Mouse (Mus musculus) MEL (cell line): ENCODE data around the gene Gm20388. TPM values are rescaled to one million over a fixed set of nuclear protein-coding genes. Genes with fewer than 3 reads are reported as not detected.

Source experiments
- DNase-seq: peaks from one replicate; pipeline ENCODE4 v3.0.0; 2011; ENCODE audit warnings: low read depth, low spot score
- H3K27ac ChIP-seq: 2 replicates; pipeline ENCODE4 v1.5.1; 2012; ENCODE audit warnings: low read depth, mild to moderate bottlenecking, control low read depth, low read length, moderate library complexity; ENCODE audit not compliant: control insufficient read depth
- H3K27me3 ChIP-seq, 2 experiments: fragments of 150-350 bp in 1 of 2; sonication (generic) in 1 of 2; 2 replicates each; pipeline ENCODE4 v1.6.1; 2012; ENCODE audit warnings: low read length in 2 of 2, mild to moderate bottlenecking in 2 of 2, improper control_type of control experiment in 1 of 2, moderate library complexity in 1 of 2; ENCODE audit not compliant: insufficient read depth in 2 of 2, control insufficient read depth in 1 of 2
- H3K36me3 ChIP-seq, 2 experiments: 2 replicates each; pipeline ENCODE4 v1.6.1; 2012 to 2014; ENCODE audit warnings: low read length in 2 of 2, improper control_type of control experiment in 1 of 2, inconsistent platforms in 1 of 2, mild to moderate bottlenecking in 1 of 2; ENCODE audit not compliant: insufficient read depth in 2 of 2, control insufficient read depth in 1 of 2
- H3K4me1 ChIP-seq, 2 experiments: fragments of 150-350 bp in 1 of 2; sonication (generic) in 1 of 2; 2 replicates each; pipeline ENCODE4 v1.6.1; 2012; ENCODE audit warnings: low read length in 2 of 2, improper control_type of control experiment in 1 of 2, mild to moderate bottlenecking in 1 of 2; ENCODE audit not compliant: insufficient read depth in 2 of 2, control insufficient read depth in 1 of 2
- H3K4me3 ChIP-seq, 2 experiments: fragments of 150-350 bp in 1 of 2; sonication (generic) in 1 of 2; 2 replicates each; pipeline ENCODE4 v1.5.1; 2012; ENCODE audit warnings: low read depth in 2 of 2, low read length in 2 of 2, mild to moderate bottlenecking in 2 of 2, moderate library complexity in 2 of 2, control low read depth in 1 of 2, improper control_type of control experiment in 1 of 2; ENCODE audit not compliant: control insufficient read depth in 1 of 2, insufficient read depth in 1 of 2
- H3K79me2 ChIP-seq: 2 replicates; pipeline ENCODE4 v1.6.1; 2012; ENCODE audit warnings: mild to moderate bottlenecking, low read length, moderate library complexity; ENCODE audit not compliant: control insufficient read depth, poor library complexity, insufficient read depth
- H3K9ac ChIP-seq: 2 replicates; pipeline ENCODE4 v1.6.1; 2012; ENCODE audit warnings: low read depth, mild to moderate bottlenecking, control low read depth, low read length, moderate library complexity; ENCODE audit not compliant: control insufficient read depth, poor library complexity, severe bottlenecking
- H3K9me3 ChIP-seq: fragments of 150-350 bp; sonication (generic); replicated peaks from 2 replicates; pipeline ENCODE4 v1.6.1; 2012; ENCODE audit warnings: mild to moderate bottlenecking, low read length, improper control_type of control experiment, moderate library complexity; ENCODE audit not compliant: insufficient read depth
- CHD2 ChIP-seq: IDR thresholded peaks from 2 replicates; pipeline ENCODE4 v1.6.1; 2011; ENCODE audit warnings: low read length, improper control_type of control experiment
- CTCF ChIP-seq, 3 experiments: IDR thresholded peaks in 2 of 3; conservative IDR thresholded peaks in 1 of 3; 2 replicates each; pipeline ENCODE4 v1.5.1; 2011 to 2012; ENCODE audit warnings: low read length in 3 of 3, low read depth in 2 of 3, mild to moderate bottlenecking in 2 of 3, improper control_type of control experiment in 1 of 3, inconsistent platforms in 1 of 3, mixed read lengths in 1 of 3, moderate library complexity in 1 of 3; ENCODE audit not compliant: control insufficient read depth in 1 of 3, insufficient read depth in 1 of 3, poor library complexity in 1 of 3, severe bottlenecking in 1 of 3
- ELF1 ChIP-seq: IDR thresholded peaks from 2 replicates; pipeline ENCODE4 v1.6.1; 2014; ENCODE audit warnings: low read depth, mild to moderate bottlenecking, inconsistent platforms, low read length, improper control_type of control experiment, moderate library complexity
- ETS1 ChIP-seq: IDR thresholded peaks from 2 replicates; pipeline ENCODE4 v1.6.1; 2012; ENCODE audit warnings: low read depth, mild to moderate bottlenecking, inconsistent platforms, low read length, improper control_type of control experiment, moderate library complexity
- GABPA ChIP-seq: IDR thresholded peaks from 2 replicates; pipeline ENCODE4 v1.6.1; 2012; ENCODE audit warnings: low read depth, mild to moderate bottlenecking, inconsistent platforms, low read length, improper control_type of control experiment, moderate library complexity
- GATA1 ChIP-seq: IDR thresholded peaks from 2 replicates; pipeline ENCODE4 v1.6.1; 2011; ENCODE audit warnings: low read depth, low read length, improper control_type of control experiment
- HCFC1 ChIP-seq: IDR thresholded peaks from 2 replicates; pipeline ENCODE4 v1.6.1; 2012; ENCODE audit warnings: low read depth, mild to moderate bottlenecking, inconsistent platforms, low read length, improper control_type of control experiment, moderate library complexity
- MAX ChIP-seq: IDR thresholded peaks from 2 replicates; pipeline ENCODE4 v1.6.1; 2011; ENCODE audit warnings: low read length, improper control_type of control experiment
- MAZ ChIP-seq: IDR thresholded peaks from 2 replicates; pipeline ENCODE4 v1.6.1; 2012; ENCODE audit warnings: low read depth, mild to moderate bottlenecking, inconsistent platforms, low read length, improper control_type of control experiment
- MXI1 ChIP-seq: IDR thresholded peaks from 2 replicates; pipeline ENCODE4 v1.6.1; 2011; ENCODE audit warnings: mild to moderate bottlenecking, low read depth, low read length, improper control_type of control experiment
- MYC ChIP-seq: IDR thresholded peaks from 2 replicates; pipeline ENCODE4 v1.6.1; 2011; ENCODE audit warnings: low read depth, mild to moderate bottlenecking, low read length, improper control_type of control experiment, moderate library complexity
- NRF1 ChIP-seq: IDR thresholded peaks from 2 replicates; pipeline ENCODE4 v1.6.1; 2014; ENCODE audit warnings: low read depth, mild to moderate bottlenecking, inconsistent platforms, low read length, improper control_type of control experiment, moderate library complexity; ENCODE audit not compliant: poor library complexity, insufficient read depth, severe bottlenecking
- POLR2A ChIP-seq, 2 experiments: IDR thresholded peaks; 2 replicates each; pipeline ENCODE4 v1.6.1; 2011 to 2012; ENCODE audit warnings: low read length in 2 of 2, mild to moderate bottlenecking in 2 of 2, control low read depth in 1 of 2, improper control_type of control experiment in 1 of 2, low read depth in 1 of 2, moderate library complexity in 1 of 2; ENCODE audit not compliant: control insufficient read depth in 1 of 2, insufficient read depth in 1 of 2, poor library complexity in 1 of 2
- POLR2AphosphoS2 ChIP-seq: IDR thresholded peaks from 2 replicates; pipeline ENCODE4 v1.6.1; 2011; ENCODE audit warnings: low read length, improper control_type of control experiment
- RAD21 ChIP-seq: IDR thresholded peaks from 2 replicates; pipeline ENCODE4 v1.6.1; 2011; ENCODE audit warnings: mild to moderate bottlenecking, low read depth, low read length, improper control_type of control experiment
- SIN3A ChIP-seq: IDR thresholded peaks from 2 replicates; pipeline ENCODE4 v1.6.1; 2012; ENCODE audit warnings: low read length, improper control_type of control experiment, inconsistent platforms
- TAL1 ChIP-seq: IDR thresholded peaks from 2 replicates; pipeline ENCODE4 v1.6.1; 2012; ENCODE audit warnings: mild to moderate bottlenecking, inconsistent platforms, low read length, moderate library complexity, mixed read lengths
- ZKSCAN1 ChIP-seq: IDR thresholded peaks from 2 replicates; pipeline ENCODE4 v1.6.1; 2012; ENCODE audit warnings: low read depth, mild to moderate bottlenecking, inconsistent platforms, low read length, improper control_type of control experiment, moderate library complexity
- ZMIZ1 ChIP-seq: IDR thresholded peaks from 2 replicates; pipeline ENCODE4 v1.6.1; 2012; ENCODE audit warnings: low read depth, mild to moderate bottlenecking, inconsistent platforms, low read length, improper control_type of control experiment, moderate library complexity
- ZNF384 ChIP-seq: IDR thresholded peaks from 2 replicates; pipeline ENCODE4 v1.6.1; 2012; ENCODE audit warnings: low read depth, mild to moderate bottlenecking, inconsistent platforms, low read length, improper control_type of control experiment
- polyA plus RNA-seq, 2 experiments: library from polyadenylated mRNA; stranded (reverse) in 1 of 2; unstranded in 1 of 2; fragments of >175 nt in 1 of 2; fragments of >200 nt in 1 of 2; gene quantifications; 2 replicates each; pipeline versions ENCODE4 v1.2.1 to v1.2.4; 2012; ENCODE audit warnings: low replicate concordance in 2 of 2, low read depth in 1 of 2; ENCODE audit not compliant: insufficient read length in 2 of 2, insufficient read depth in 1 of 2, missing spikeins in 1 of 2
- total RNA-seq: library from RNA; depleted of rRNA; stranded (reverse); fragments of 300-350 nt; gene quantifications from 2 replicates; pipeline ENCODE4 v1.2.3, GENCODE M21; 2012

The Gm20388 gene
- total and polyA plus RNA-seq, 3 experiments, result 11.1 to 17.8 TPM; not detected in 1

- Histone ChIP-seq H3K9ac (no peak overlapping the region), H3K4me3 (no peak overlapping the region), H3K36me3 (no peaks in the 10 kb centered on the region), H3K9me3 (no peaks in the 10 kb centered on the region), H3K27me3 (no peaks in the 10 kb centered on the region), H3K79me2 (no peaks in the 10 kb centered on the region), H3K4me1 (no peaks in the 10 kb centered on the region), H3K27ac (no peak overlapping the region)
- TF ChIP-seq MXI1, result no peak
- no peak for TF ChIP-seq TAL1
- no peak for TF ChIP-seq ZKSCAN1
- TF ChIP-seq GATA1, result no peak
- no peak for TF ChIP-seq RAD21
- no peak for TF ChIP-seq ZNF384
- TF ChIP-seq CTCF (IDR thresholded peaks at IDR 0.05 in 2 of 3, conservative IDR thresholded peaks at IDR 0.05 in 1 of 3; ENCODE audit: control insufficient read depth in 1 of 3, insufficient read depth in 1 of 3, low read depth in 2 of 3, low read length in 3 of 3, poor library complexity in 1 of 3, severe bottlenecking in 1 of 3), result no peak
- no peak for TF ChIP-seq ELF1
- no peak for TF ChIP-seq SIN3A
- TF ChIP-seq POLR2A (IDR thresholded peaks at IDR 0.05; ENCODE audit: control insufficient read depth in 1 of 2, insufficient read depth in 1 of 2, low read depth in 1 of 2, low read length in 2 of 2, poor library complexity in 1 of 2), result no peak
- TF ChIP-seq NRF1, result no peak
- TF ChIP-seq ETS1, result no peak
- no peak for TF ChIP-seq ZMIZ1
- no peak for TF ChIP-seq GABPA
- TF ChIP-seq MAX, result no peak
- TF ChIP-seq HCFC1, result no peak
- TF ChIP-seq MAZ, result no peak
- DNase-seq, result no peak
Observed at GRCm38 (mm10) chr8:121085561-121085960, 1174.9 kb downstream of the Gm20388 start.

GRCm38 (mm10) chr8:121086004-121086900, 1175.6 kb downstream of the Gm20388 start:
- no peak overlapping the region for H3K9ac ChIP-seq
- no peak overlapping the region for H3K4me3 ChIP-seq
- no peaks in the 10 kb centered on the region for H3K9me3 ChIP-seq
- no peaks in the 10 kb centered on the region for H3K4me1 ChIP-seq
- TF ChIP-seq MAZ (no peak), MAX (no peak), POLR2AphosphoS2 (no peak), NRF1 (no peak), CHD2 (no peak), MYC (no peak)
- no peaks in the 10 kb centered on the region for H3K79me2 ChIP-seq
- H3K27ac ChIP-seq, result no peak overlapping the region
- H3K27me3 ChIP-seq, result no peaks in the 10 kb centered on the region
- H3K36me3 ChIP-seq, result no peaks in the 10 kb centered on the region
- no peak for DNase-seq
